Mouse (Mus musculus) liver, postnatal 0 days (tissue): ENCODE data around the gene Ppp6r1. TPM values are rescaled to one million over a fixed set of nuclear protein-coding genes. Genes with fewer than 3 reads are reported as not detected.

ENCODE experiments used
- ATAC-seq: fragments of 200-750 bp; cut with Nextera tagmentation; 2 replicates; pipeline ENCODE4 v1.8.0; 2017; ENCODE audit warnings: mild to moderate bottlenecking, moderate library complexity
- DNase-seq: peaks from one replicate; pipeline ENCODE4 v3.0.0-alpha.2; 2016
- H3K27ac ChIP-seq: fragments of 300-500 bp; sonication (generic); 2 replicates; pipeline ENCODE4 v1.5.1; 2014; ENCODE audit warnings: antibody characterized with exemption, moderate library complexity, mild to moderate bottlenecking, low read depth
- H3K27me3 ChIP-seq: fragments of 300-500 bp; sonication (generic); 2 replicates; pipeline ENCODE4 v1.6.1; 2014; ENCODE audit warnings: low read length, control low read depth, mixed read lengths; ENCODE audit not compliant: insufficient read depth
- H3K36me3 ChIP-seq: fragments of 300-500 bp; sonication (generic); replicated peaks from 2 replicates; pipeline ENCODE4 v1.6.1; 2014; ENCODE audit warnings: mild to moderate bottlenecking, control low read depth, low read length, moderate library complexity, mixed read lengths; ENCODE audit not compliant: insufficient read depth
- H3K4me1 ChIP-seq: fragments of 300-500 bp; sonication (generic); 2 replicates; pipeline ENCODE4 v1.6.1; 2014; ENCODE audit warnings: antibody characterized with exemption, mild to moderate bottlenecking, control low read depth; ENCODE audit not compliant: insufficient read depth
- H3K4me2 ChIP-seq: fragments of 300-500 bp; sonication (generic); 2 replicates; pipeline ENCODE4 v1.6.1; 2014; ENCODE audit warnings: low read depth, mild to moderate bottlenecking, low read length, moderate library complexity, mixed read lengths
- H3K4me3 ChIP-seq: fragments of 300-500 bp; sonication (generic); 2 replicates; pipeline ENCODE4 v1.5.1; 2014; ENCODE audit warnings: low read depth, low read length
- H3K9ac ChIP-seq: fragments of 300-500 bp; sonication (generic); replicated peaks from 2 replicates; pipeline ENCODE4 v1.6.1; 2014; ENCODE audit warnings: mild to moderate bottlenecking, moderate library complexity
- H3K9me3 ChIP-seq: fragments of 300-500 bp; sonication (generic); 2 replicates; pipeline ENCODE4 v1.6.1; 2016; ENCODE audit warnings: mild to moderate bottlenecking, control low read depth, low read length, mixed read lengths
- CTCF ChIP-seq: sonication (generic); IDR thresholded peaks from 2 replicates; pipeline ENCODE4 v1.5.1; 2016; ENCODE audit warnings: antibody characterized with exemption, low read depth
- EP300 ChIP-seq: IDR thresholded peaks from 2 replicates; pipeline ENCODE4 v1.6.1; 2016; ENCODE audit warnings: antibody characterized with exemption, low read depth, mild to moderate bottlenecking
- WGBS: fragments of 180-500 bp; shearing (Covaris S2); extraction: QIAGEN DNeasy Blood & Tissue Kit; methylation state at CpG from one replicate; pipeline ENCODE4 v1.1.7; 2014; ENCODE audit not compliant: insufficient replicate concordance; 5-methylcytosine and 5-hydroxymethylcytosine counted together
- polyA plus RNA-seq: library from polyadenylated mRNA; unstranded; fragments of >200 nt; fragmentation: Nextera tagmentation; extraction: Ambion mirVana; gene quantifications from 2 replicates; pipeline ENCODE4 v1.2.1, GENCODE M21; 2015

Ppp6r1 gene
- polyA plus RNA-seq, 1 experiment from 2014 or later = 4.5 TPM

DNA sequence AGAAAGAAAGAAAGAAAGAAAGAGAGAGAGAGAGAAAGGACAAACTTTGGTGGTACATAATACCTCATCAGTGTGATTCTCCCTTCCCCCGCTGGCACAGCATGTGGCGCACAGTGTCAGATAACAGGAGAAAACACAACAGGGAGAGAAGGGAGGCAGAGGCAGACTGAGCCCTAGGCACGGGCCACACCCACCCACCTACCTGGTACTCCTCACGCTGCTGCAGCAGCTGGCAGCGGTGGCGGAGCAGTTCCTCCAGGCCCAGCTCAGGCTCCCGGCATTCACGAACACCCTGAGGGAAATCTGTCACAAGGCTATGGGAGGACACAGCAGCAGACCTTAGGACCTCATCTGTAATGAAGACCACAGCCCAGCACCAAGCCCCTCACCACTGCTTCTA is 4.4 kb upstream of the Ppp6r1 start:
- Histone ChIP-seq H3K9me3 (no peaks in the 10 kb centered on the region), H3K4me2 (no peak overlapping the region), H3K4me1 (peaks cover 5% of the 10 kb centered on the region; the same call in 1 of the 2 replicates), H3K27ac (no peak overlapping the region), H3K9ac (no peak overlapping the region), H3K27me3 (no peaks in the 10 kb centered on the region), H3K4me3 (no peak overlapping the region), H3K36me3 (peaks cover 12% of the 10 kb centered on the region)
- ATAC-seq (no peak), DNase-seq (no peak)
- TF ChIP-seq EP300 = no peak
- no peak for TF ChIP-seq CTCF
- 72% methylated on average over 8 of the region's 8 CpGs for WGBS

DNA sequence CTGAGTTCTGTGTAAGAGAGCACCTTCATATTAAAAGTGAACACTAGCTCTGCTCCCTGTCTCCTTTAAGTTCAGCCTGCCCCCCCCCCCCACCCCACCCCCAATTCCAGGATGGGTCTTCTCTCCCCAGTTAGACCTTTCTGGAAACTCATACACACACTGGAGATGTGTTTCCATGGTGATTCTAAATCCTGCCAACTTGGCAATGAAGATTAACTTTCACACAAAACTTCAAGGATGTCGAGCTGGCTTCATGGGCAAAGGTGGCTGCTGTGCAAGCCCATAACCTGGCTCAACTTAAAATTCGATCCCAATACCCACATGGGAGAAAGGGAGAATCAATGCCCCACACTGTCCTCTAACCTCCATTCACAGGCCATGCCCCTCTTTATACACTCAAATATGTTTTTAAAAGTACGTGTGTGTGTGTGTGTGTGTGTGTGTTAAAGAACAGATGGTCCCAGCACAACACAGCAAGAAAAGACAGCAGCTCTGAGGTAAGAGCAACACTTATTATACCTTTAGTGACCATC is 1.2 kb upstream of the Ppp6r1 start:
- peak overlapping the region; percentile 92; the same call in 1 of the 2 replicates for H3K4me3 ChIP-seq
- peak overlapping the region; percentile 88 for H3K4me2 ChIP-seq
- TF ChIP-seq CTCF = no peak
- no peak for TF ChIP-seq EP300
- peak overlapping the region; percentile 97 for H3K9ac ChIP-seq
- no peaks in the 10 kb centered on the region for H3K27me3 ChIP-seq
- H3K36me3 ChIP-seq = peaks cover 12% of the 10 kb centered on the region
- H3K9me3 ChIP-seq = no peaks in the 10 kb centered on the region
- ATAC-seq (no peak), DNase-seq (no peak)
- 66% methylated on average over 3 of the region's 3 CpGs for WGBS
- H3K4me1 ChIP-seq = peaks cover 33% of the 10 kb centered on the region
- H3K27ac ChIP-seq = peak overlapping the region; percentile 93; the same call in 1 of the 2 replicates

- under 1% methylated on average over 70 of the region's 78 CpGs for WGBS
- Histone ChIP-seq H3K27ac (peak overlapping the region; percentile 93), H3K9me3 (no peaks in the 10 kb centered on the region), H3K4me1 (peaks cover 49% of the 10 kb centered on the region), H3K4me2 (peak overlapping the region; percentile 88), H3K27me3 (no peaks in the 10 kb centered on the region), H3K4me3 (peak overlapping the region; percentile 92), H3K9ac (peak overlapping the region; percentile 97), H3K36me3 (peaks cover 5% of the 10 kb centered on the region)
- peak; percentile 59 for ATAC-seq
- TF ChIP-seq EP300 = no peak
- no peak for TF ChIP-seq CTCF
- no peak for DNase-seq
Observed at GRCm38 (mm10) chr7:4658128-4658907, 501 bp downstream of the Ppp6r1 start.

DNA sequence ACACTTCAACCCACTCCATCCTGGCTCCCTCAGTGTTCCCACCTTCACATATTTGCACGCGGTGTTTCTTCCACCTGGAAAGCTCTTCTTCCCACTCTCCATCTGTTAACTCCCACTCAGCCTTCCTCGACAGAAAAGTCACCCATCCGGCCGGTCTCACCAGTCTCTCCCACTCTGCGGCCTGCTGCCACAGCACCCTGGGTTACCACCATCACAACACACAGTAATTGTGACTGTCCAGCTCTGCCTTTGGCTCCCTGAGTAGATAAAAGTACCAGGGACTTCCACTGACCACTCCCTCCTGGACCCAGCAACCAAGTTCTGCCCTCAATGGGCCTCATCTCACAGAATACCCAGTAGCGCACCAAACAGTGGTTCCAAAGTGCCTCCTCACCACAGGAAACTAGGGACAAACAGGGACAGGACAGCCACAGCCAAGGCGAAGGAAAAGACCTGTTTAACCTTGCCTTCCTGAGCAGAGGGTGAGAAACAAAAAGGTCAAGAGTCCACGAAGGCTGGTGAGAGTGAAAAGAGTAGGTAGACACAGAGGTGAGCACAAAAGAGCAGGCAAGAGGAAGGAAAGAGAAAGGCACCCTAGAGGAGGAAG is 1.2 kb downstream of the Ppp6r1 start:
- DNase-seq (no peak), ATAC-seq (no peak)
- peaks cover 56% of the 10 kb centered on the region for H3K4me1 ChIP-seq
- H3K9me3 ChIP-seq = no peaks in the 10 kb centered on the region
- peak overlapping the region; percentile 93 for H3K27ac ChIP-seq
- peaks cover 3% of the 10 kb centered on the region for H3K36me3 ChIP-seq
- peak overlapping the region; percentile 88 for H3K4me2 ChIP-seq
- no peak for TF ChIP-seq CTCF
- TF ChIP-seq EP300 = no peak
- peak overlapping the region; percentile 92 for H3K4me3 ChIP-seq
- H3K9ac ChIP-seq = peak overlapping the region; percentile 97
- no peaks in the 10 kb centered on the region for H3K27me3 ChIP-seq
- WGBS = 24% methylated on average over 9 of the region's 9 CpGs

GRCm38 (mm10) chr7:4656818-4657217 is 2.0 kb downstream of the Ppp6r1 start:
- WGBS = 6% methylated on average over 1 of the region's 1 CpGs
- Histone ChIP-seq H3K9ac (peak overlapping the region; percentile 97), H3K27ac (peak overlapping the region; percentile 46; the same call in 1 of the 2 replicates), H3K9me3 (no peaks in the 10 kb centered on the region), H3K4me1 (peaks cover 64% of the 10 kb centered on the region), H3K27me3 (no peaks in the 10 kb centered on the region), H3K36me3 (peaks cover 5% of the 10 kb centered on the region), H3K4me2 (peak overlapping the region; percentile 88), H3K4me3 (peak overlapping the region; percentile 92)
- DNase-seq (no peak), ATAC-seq (no peak)
- no peak for TF ChIP-seq EP300
- no peak for TF ChIP-seq CTCF

DNA sequence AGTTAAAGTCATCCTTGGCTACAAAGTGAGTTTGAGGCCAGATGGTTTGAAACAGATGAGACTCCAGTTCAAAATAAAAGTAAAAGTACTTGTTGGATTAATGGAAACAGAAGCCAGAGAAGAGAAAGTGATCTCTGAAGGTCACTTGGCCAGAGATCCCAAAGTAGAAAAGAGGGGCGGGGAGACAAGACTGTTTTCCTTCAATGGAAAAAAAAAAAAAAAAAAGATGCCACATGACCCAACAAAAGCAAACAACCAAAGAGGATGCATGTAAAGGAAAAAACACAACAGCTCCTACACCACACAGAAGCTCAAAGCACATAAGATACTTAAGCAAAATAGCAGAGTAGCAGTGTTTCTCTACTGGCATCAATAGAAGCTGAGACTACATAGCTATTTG is 2.9 kb downstream of the Ppp6r1 start:
- 60% methylated on average over 1 of the region's 1 CpGs for WGBS
- peak overlapping the region; percentile 88 for H3K4me2 ChIP-seq
- H3K27ac ChIP-seq = peak overlapping the region; percentile 92; the same call in 1 of the 2 replicates
- ATAC-seq (no peak), DNase-seq (no peak)
- H3K9ac ChIP-seq = peak overlapping the region; percentile 16; the same call in 1 of the 2 replicates
- H3K4me1 ChIP-seq = peaks cover 71% of the 10 kb centered on the region
- no peak for TF ChIP-seq EP300
- no peak for TF ChIP-seq CTCF
- H3K4me3 ChIP-seq = no peak overlapping the region
- peaks cover 12% of the 10 kb centered on the region for H3K36me3 ChIP-seq
- no peaks in the 10 kb centered on the region for H3K9me3 ChIP-seq
- no peaks in the 10 kb centered on the region for H3K27me3 ChIP-seq
